Mouse (Mus musculus) gonadal fat pad, adult 2 months (tissue): Measurements from ENCODE around the gene Sin3a. TPM values are rescaled to one million over a fixed set of nuclear protein-coding genes. Genes with fewer than 3 reads are reported as not detected.

Experiments
- DNase-seq: peaks from one replicate; pipeline ENCODE4 v3.0.0-alpha.2; 2012; ENCODE audit warnings: low read depth
- polyA plus RNA-seq: library from polyadenylated mRNA; depleted of rRNA; stranded (reverse); fragments of >200 nt; gene quantifications from 2 replicates; pipeline ENCODE4 v1.2.3, GENCODE M21; 2012; rRNA removed

Gene Sin3a
- polyA plus RNA-seq, 1 experiment, result 79.2 TPM

- DNase-seq, result no peak
These were observed 94.3 kb downstream of the Sin3a start for GRCm38 (mm10) chr9:57166173-57166572.

GRCm38 (mm10) chr9:57168411-57168810, 96.6 kb downstream of the Sin3a start:
- DNase-seq, result no peak

Other genes starting within 250 kb of the Sin3a start
- 10.4 and 22.7 TPM in 2 replicates for gene Odf3l1, start 207.4 kb upstream of the Sin3a start, polyA plus RNA-seq
- gene Cspg4, start 207.0 kb upstream of the Sin3a start, polyA plus RNA-seq, result 19.1 and 21.0 TPM in 2 replicates
- gene Snx33, start 143.7 kb upstream of the Sin3a start, polyA plus RNA-seq, result 14.4 and 17.4 TPM in 2 replicates
- gene Imp3, start 134.6 kb upstream of the Sin3a start, polyA plus RNA-seq, result 160 and 184 TPM in 2 replicates
- 5.3 and 8.5 TPM in 2 replicates for gene Snupn, start 121.2 kb upstream of the Sin3a start, polyA plus RNA-seq
- 29.9 and 33.6 TPM in 2 replicates for gene Ptpn9, start 77.1 kb upstream of the Sin3a start, polyA plus RNA-seq
- gene Man2c1, start 58.6 kb downstream of the Sin3a start, polyA plus RNA-seq, result 182 and 217 TPM in 2 replicates
- 9.4 and 9.9 TPM in 2 replicates for gene Neil1, start 76.3 kb downstream of the Sin3a start, polyA plus RNA-seq
- 139 and 197 TPM in 2 replicates for gene Commd4, start 86.3 kb downstream of the Sin3a start, polyA plus RNA-seq
- not detected in 2 replicates for gene Trcg1, start 164.5 kb downstream of the Sin3a start, polyA plus RNA-seq
- 8.2 and 16.4 TPM in 2 replicates for gene 1700017B05Rik, start 190.6 kb downstream of the Sin3a start, polyA plus RNA-seq